Comparison of ENCODE assay signal across 1 mouse cellular context in the genomic region with DNA sequence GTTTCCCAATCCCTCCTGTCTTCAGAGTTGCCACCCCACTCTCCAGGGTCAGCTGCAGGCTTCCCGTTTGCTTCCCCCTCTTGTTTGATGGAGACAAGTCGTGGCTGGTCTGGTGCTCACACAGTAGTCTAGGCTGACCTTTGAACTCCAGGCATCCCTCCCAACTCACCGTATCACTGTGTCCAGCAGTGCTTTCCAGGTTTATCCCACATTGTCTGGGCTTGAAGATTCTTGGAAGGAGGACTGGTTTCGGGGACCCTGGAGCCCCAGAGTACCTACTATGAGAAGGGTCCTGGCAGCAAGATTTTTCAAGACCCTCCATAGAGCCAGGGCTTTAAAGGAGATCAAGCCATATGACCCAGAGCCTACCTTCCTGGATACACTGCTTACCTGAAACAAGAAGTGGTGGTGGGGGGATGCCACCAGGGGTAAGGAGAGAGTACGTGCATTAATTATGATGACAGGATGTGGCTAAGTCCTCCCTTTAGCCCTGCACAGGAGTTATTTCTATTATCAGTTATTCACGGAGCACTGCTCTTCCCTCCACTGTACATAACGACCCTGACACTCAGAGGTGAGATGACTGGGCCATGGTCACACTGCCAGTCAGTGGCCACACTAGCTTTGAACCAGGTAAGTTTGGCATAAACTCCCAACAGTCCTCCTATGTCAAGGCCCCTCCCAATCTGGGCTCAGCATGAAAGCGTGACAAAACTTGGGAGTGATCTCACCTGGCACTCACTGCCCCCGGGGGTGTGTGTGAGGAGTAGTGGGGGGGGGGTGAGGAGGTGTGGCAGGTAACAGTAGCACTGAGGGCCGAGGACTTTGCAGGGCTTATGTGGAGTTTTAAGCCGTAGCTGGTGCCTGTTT.
TF ChIP-seq lines count a peak whose summit lies in the region.

No protein-coding gene starts in this region.

TF ChIP-seq in CH12.LX, 34 proteins besides CTCF, POLR2A, EP300 and RAD21:
- no peak for TF ChIP-seq USF2 (conservative IDR thresholded peaks at IDR 0.05; ENCODE audit: low read depth, low read length)
- TF ChIP-seq SIN3A (IDR thresholded peaks at IDR 0.05; ENCODE audit: low read length) = peak; percentile 7; the same call in 1 of the 2 replicates
